Mouse (Mus musculus) ES-Bruce4 (cell line): Measurements from ENCODE around the gene Cul3. TPM values are rescaled to one million over a fixed set of nuclear protein-coding genes. Genes with fewer than 3 reads are reported as not detected.

Experiments used
- H3K27ac ChIP-seq: 2 replicates; pipeline ENCODE4 v1.5.1; 2012; ENCODE audit warnings: low read length, inconsistent platforms; ENCODE audit not compliant: insufficient read depth
- H3K27me3 ChIP-seq: 2 replicates; pipeline ENCODE4 v1.6.1; 2012; ENCODE audit warnings: mild to moderate bottlenecking, low read length, inconsistent platforms; ENCODE audit not compliant: control insufficient read depth, poor library complexity, insufficient read depth, severe bottlenecking
- H3K36me3 ChIP-seq: 2 replicates; pipeline ENCODE4 v1.6.1; 2012; ENCODE audit warnings: inconsistent platforms, mild to moderate bottlenecking, low read length, moderate library complexity; ENCODE audit not compliant: control insufficient read depth, poor library complexity, insufficient read depth, severe bottlenecking
- H3K4me1 ChIP-seq: one replicate; pipeline ENCODE4 v1.8.1; 2011; ENCODE audit warnings: low read length; ENCODE audit not compliant: control insufficient read depth, insufficient read depth
- H3K4me3 ChIP-seq: 2 replicates; pipeline ENCODE4 v1.5.1; 2011; ENCODE audit warnings: low read depth, mild to moderate bottlenecking, low read length
- H3K9ac ChIP-seq: 2 replicates; pipeline ENCODE4 v1.6.1; 2012; ENCODE audit warnings: low read depth, mild to moderate bottlenecking, inconsistent platforms; ENCODE audit not compliant: poor library complexity, severe bottlenecking
- H3K9me3 ChIP-seq: replicated peaks from 2 replicates; pipeline ENCODE4 v1.6.1; 2012; ENCODE audit warnings: mild to moderate bottlenecking, low read length, inconsistent platforms; ENCODE audit not compliant: control insufficient read depth, poor library complexity, insufficient read depth, severe bottlenecking
- CTCF ChIP-seq: IDR thresholded peaks from one replicate; pipeline ENCODE4 v1.8.1; 2011; ENCODE audit warnings: low read depth, low read length
- EP300 ChIP-seq: IDR thresholded peaks from 2 replicates; pipeline ENCODE4 v1.6.1; 2011; ENCODE audit warnings: low read depth, low read length; ENCODE audit not compliant: insufficient read depth
- POLR2A ChIP-seq: IDR thresholded peaks from one replicate; pipeline ENCODE4 v1.8.1; 2011; ENCODE audit warnings: low read length; ENCODE audit not compliant: insufficient read depth
- polyA plus RNA-seq: library from polyadenylated mRNA; stranded (reverse); fragments of >200 nt; gene quantifications from 2 replicates; pipeline ENCODE4 v1.2.4, GENCODE M21; 2011; ENCODE audit warnings: low read depth; ENCODE audit not compliant: missing spikeins, insufficient read depth, insufficient read length

Cul3 gene
- polyA plus RNA-seq, 1 experiment, result 196 TPM

- TF ChIP-seq EP300 (no peak), POLR2A (no peak), CTCF (no peak)
- H3K4me3 ChIP-seq, result no peak overlapping the region
- no peak overlapping the region for H3K27ac ChIP-seq
- no peak overlapping the region for H3K9ac ChIP-seq
- H3K27me3 ChIP-seq, result no peaks in the 10 kb centered on the region
- H3K4me1 ChIP-seq, result no peaks in the 10 kb centered on the region
- no peaks in the 10 kb centered on the region for H3K9me3 ChIP-seq
- no peaks in the 10 kb centered on the region for H3K36me3 ChIP-seq
Measured at GRCm38 (mm10) chr1:80260443-80260842, 79.8 kb downstream of the Cul3 start.

DNA sequence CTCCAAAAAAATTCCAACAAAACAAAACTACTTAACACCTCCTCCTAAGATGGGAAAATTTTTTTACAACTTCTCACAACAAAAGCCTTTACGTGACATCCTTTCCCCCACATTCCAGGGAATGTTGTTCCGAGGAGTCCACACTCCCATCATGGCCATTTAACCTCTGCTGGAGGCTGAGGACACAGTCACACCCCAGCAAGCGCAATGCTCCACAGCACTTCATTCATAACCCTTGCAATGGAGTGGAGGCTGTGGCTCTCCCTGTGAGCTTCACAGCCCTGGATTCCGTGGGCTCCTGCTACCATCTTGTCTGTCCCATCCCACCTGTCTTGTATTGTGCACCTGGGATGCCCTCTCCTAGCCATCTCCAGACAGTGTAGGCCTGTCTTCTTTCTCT is 81.6 kb downstream of the Cul3 start:
- Histone ChIP-seq H3K9ac (no peak overlapping the region), H3K36me3 (no peaks in the 10 kb centered on the region)
- no peak for TF ChIP-seq CTCF
- no peak for TF ChIP-seq POLR2A
- TF ChIP-seq EP300, result no peak

DNA sequence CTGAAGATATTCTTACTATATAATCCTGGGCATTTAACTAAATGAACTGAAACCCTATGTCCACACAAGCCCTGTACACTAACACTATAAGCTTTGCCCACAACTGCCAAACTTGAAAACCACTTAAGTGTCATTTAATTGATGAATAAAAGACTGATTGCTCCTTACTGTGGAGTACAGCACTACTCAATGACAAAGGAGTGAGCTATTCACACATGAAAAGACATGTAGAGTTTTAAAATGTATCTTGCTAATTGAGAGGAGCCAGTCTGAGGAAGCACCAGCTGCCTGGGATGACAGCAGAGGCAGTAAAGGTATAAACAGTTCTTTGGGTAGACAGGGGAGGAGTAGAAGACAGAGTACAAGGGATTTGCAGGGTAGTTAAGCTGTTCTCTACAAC is 87.0 kb downstream of the Cul3 start:
- Histone ChIP-seq H3K9me3 (no peaks in the 10 kb centered on the region), H3K4me1 (no peaks in the 10 kb centered on the region), H3K9ac (no peak overlapping the region), H3K27ac (no peak overlapping the region), H3K36me3 (no peaks in the 10 kb centered on the region), H3K27me3 (no peaks in the 10 kb centered on the region), H3K4me3 (no peak overlapping the region)
- no peak for TF ChIP-seq CTCF

More for the DNA sequence above, 81.6 kb downstream of the Cul3 start:
- Histone ChIP-seq H3K9me3 (no peaks in the 10 kb centered on the region), H3K27ac (no peak overlapping the region), H3K27me3 (no peaks in the 10 kb centered on the region), H3K4me1 (no peaks in the 10 kb centered on the region), H3K4me3 (no peak overlapping the region)

DNA sequence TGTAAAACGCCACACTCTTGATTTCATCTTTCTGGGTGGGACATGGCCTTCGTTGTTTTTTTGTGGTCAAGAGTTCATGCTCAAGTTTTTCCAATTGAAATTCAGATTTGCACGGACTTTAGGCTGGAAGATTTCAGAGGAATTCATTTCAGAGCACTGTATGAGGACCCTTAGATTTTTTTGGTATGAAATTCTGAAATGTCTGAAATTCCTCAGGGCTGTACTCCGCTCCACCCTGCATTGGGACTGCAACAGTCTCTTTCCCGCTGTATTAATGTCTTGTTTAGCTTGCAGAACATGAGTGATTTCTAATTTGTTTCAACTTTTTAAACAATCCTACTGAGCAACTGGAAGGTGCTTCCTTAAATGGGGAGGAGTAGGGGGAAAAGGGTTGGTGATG is 90.0 kb downstream of the Cul3 start:
- H3K27ac ChIP-seq, result no peak overlapping the region
- H3K9ac ChIP-seq, result no peak overlapping the region
- TF ChIP-seq CTCF (no peak), EP300 (no peak), POLR2A (no peak)
- H3K4me1 ChIP-seq, result no peaks in the 10 kb centered on the region
- no peaks in the 10 kb centered on the region for H3K9me3 ChIP-seq
- H3K36me3 ChIP-seq, result no peaks in the 10 kb centered on the region
- no peak overlapping the region for H3K4me3 ChIP-seq
- H3K27me3 ChIP-seq, result no peaks in the 10 kb centered on the region

GRCm38 (mm10) chr1:80247131-80247530 is 93.1 kb downstream of the Cul3 start:
- Histone ChIP-seq H3K9ac (no peak overlapping the region), H3K36me3 (no peaks in the 10 kb centered on the region), H3K27ac (no peak overlapping the region), H3K9me3 (no peaks in the 10 kb centered on the region), H3K4me3 (no peak overlapping the region), H3K4me1 (no peaks in the 10 kb centered on the region), H3K27me3 (no peaks in the 10 kb centered on the region)
- TF ChIP-seq EP300 (no peak), POLR2A (no peak), CTCF (no peak)

DNA sequence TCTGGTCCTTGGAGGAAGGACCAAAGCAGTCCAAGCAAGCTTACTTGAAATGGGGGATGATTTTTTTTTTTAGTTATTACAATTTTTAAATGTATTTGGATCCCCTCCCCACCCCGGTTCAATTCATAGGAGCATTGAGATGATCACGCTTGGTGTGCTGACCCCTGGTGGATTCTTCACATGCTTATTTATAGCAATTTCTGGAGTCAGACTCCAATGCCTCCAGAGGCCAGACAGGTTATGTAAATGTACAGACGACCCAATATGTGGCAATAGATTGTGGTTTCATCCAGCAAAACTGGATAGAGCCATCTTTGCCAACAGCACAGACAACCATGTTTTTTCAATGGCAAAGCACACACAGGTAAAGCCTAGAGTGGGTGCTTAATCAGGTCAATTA is 96.2 kb downstream of the Cul3 start:
- no peaks in the 10 kb centered on the region for H3K9me3 ChIP-seq
- no peak overlapping the region for H3K27ac ChIP-seq
- H3K4me1 ChIP-seq, result peaks cover 2% of the 10 kb centered on the region
- H3K9ac ChIP-seq, result no peak overlapping the region
- no peaks in the 10 kb centered on the region for H3K27me3 ChIP-seq
- H3K36me3 ChIP-seq, result no peaks in the 10 kb centered on the region
- TF ChIP-seq CTCF, result no peak
- no peak for TF ChIP-seq EP300
- no peak for TF ChIP-seq POLR2A
- no peak overlapping the region for H3K4me3 ChIP-seq

- H3K27me3 ChIP-seq, result no peaks in the 10 kb centered on the region
- no peak for TF ChIP-seq EP300
- no peak for TF ChIP-seq POLR2A
- no peak for TF ChIP-seq CTCF
- H3K27ac ChIP-seq, result no peak overlapping the region
- H3K4me1 ChIP-seq, result peaks cover 2% of the 10 kb centered on the region
- H3K4me3 ChIP-seq, result no peak overlapping the region
- H3K9me3 ChIP-seq, result no peaks in the 10 kb centered on the region
- H3K9ac ChIP-seq, result no peak overlapping the region
- H3K36me3 ChIP-seq, result no peaks in the 10 kb centered on the region
Measured at GRCm38 (mm10) chr1:80241579-80241978, 98.7 kb downstream of the Cul3 start.
